Mouse (Mus musculus): ENCODE results near the gene Ptcd2. TPM values are rescaled to one million over a fixed set of nuclear protein-coding genes. Genes with fewer than 3 reads are reported as not detected.
A peak's percentile ranks its signal among the peaks of the same experiment; 100 is the strongest.
"Not testable (repeated sequence)": the region's sequence is repeated elsewhere in the genome, so short reads cannot be mapped to it uniquely, and the experiment has no call there.

The Ptcd2 gene
- total RNA-seq, 2 experiments from 2014 or later = 38.3 to 40.1 TPM

DNA sequence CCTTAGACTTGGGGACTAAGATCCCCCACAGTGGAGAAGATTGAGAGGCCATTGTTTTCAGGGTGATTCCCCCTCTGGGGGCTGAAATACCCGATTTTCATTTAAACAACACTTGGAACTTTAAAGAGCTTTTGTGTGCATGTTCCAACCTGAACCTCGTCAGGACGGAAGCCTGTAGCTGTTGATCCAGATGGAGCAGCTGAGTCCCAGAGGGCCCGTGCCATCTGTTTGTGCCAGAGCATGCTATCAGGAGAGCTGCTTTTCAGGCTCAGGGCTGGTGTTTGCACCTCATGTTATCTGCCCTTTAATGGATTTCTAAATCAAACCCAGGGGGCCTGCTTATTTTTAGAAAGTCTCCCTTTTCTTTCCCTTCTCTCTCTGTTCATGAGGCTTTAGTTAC, 19.4 kb upstream of the Ptcd2 start:
- intact Hi-C loops (cut with DNase I) = loop anchor here (10.0 kb wide), 1 partner anchor 391 kb away; no protein-coding TSS in a partner anchor
- no peak for DNase-seq (ENCODE audit: low spot score in 2 of 2)

DNA sequence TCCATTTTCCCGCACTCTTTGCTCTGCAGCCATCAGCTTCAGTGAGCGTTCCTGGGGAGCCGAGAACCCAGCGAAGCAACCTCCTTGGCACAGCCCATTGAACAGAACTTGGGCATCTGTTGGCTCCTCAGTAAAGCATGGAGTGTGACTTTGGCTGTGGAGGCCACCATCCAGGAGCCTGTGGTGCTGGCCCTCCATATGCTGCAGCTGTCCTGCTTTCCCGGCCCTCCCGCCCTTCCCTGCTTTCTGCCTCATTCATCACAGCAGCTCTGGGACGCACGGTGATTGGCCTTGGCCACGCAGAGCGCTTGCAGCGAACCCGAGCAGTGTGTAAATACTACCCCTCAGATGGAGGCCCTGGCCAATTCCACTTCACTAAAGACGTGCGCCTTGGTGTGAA, 14.4 kb upstream of the Ptcd2 start:
- intact Hi-C loops (cut with DNase I) = loop anchor here (10.0 kb wide), 2 partner anchors 156 to 656 kb away; partner anchors contain the start of genes Map1b and Mccc2
- DNase-seq (ENCODE audit: low spot score in 2 of 2) = no peak

DNA sequence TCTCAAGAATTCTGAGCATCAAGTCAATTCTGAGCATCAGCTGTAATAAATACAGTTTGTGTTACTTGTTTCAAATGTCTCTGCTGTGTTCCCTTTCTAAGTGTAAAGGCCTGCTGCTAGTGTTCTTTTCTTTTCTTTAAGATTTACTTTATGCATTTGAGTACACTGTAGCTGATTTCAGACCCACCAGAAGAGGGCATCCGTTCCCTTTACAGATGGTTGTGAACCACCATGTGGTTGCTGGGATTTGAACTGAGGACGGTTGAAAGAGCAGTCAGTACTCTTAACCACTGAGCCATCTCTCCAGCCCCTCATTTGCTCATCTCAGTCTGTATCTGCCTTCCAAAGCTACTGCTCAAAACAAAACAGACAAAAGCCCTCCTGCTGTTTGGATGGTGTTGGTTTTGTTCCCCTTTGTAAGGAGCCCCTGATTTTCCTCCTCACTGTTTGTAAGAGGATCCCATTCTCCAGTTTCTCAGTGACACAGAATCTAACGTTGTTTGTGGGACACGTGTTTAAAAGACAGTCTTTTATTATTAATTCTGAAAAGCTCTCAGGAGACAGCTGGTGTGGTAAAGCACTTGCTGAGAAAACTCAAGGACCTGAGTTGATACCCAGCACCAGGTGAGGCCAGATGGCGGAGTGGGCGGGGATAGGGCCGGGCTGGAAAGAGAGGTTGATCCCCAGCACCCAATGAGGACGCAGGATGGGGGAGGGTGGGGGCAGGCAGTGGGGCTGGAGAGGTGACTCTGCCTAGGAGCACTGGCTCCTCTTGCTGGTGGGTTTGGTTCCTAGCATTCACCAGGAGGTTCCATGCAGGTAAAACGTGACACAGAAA, 12.1 kb upstream of the Ptcd2 start:
- no peak for DNase-seq (ENCODE audit: low spot score in 2 of 2)
- intact Hi-C loops (cut with DNase I) = loop anchor here (10.0 kb wide), 2 partner anchors 158 to 658 kb away; partner anchors contain the start of genes Map1b and Mccc2

DNA sequence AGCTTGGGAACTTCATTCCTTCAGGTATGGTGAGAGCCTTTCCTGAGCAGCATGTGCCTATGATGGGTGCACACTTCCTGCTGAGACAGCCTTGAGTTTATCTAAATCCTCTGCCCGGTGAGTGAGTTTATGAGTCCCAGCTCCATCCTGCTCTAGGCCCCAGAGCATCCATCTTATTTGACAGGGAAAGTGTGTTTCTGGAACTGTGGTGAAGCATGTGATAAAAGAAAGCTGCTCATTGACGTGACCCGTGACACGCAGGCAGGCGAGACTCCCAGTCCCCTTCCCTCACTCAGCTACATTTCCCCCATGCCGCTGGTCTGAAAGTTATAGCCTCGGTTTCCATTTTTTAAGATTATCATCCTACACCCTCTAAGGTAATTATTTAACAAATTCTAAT, 11.4 kb upstream of the Ptcd2 start:
- intact Hi-C loops (cut with DNase I) = loop anchor here (10.0 kb wide), 2 partner anchors 159 to 659 kb away; partner anchors contain the start of genes Map1b and Mccc2
- no peak for DNase-seq (ENCODE audit: low spot score in 2 of 2)

DNA sequence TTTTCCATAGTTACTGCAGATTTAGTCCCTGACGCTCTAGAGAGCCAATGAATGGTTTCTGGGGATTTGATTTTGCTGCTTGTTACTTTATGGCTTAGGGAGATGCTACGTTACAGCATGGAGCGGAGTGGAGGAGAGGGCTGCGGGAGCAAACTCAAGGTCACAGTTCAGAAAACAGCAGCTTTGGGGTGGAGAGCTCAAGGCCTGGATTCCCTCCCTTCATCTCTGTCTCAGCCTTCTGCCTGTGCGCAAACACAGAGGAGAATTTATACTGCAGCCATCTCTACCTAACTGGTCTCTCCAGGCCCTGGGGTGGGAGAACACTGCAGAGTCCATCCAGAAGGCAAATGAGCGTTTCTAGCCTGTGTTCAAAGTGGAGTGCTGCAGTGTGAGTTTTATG, 10.6 kb upstream of the Ptcd2 start:
- no peak for DNase-seq (ENCODE audit: low spot score in 2 of 2)
- intact Hi-C loops (cut with DNase I) = loop anchor here (10.0 kb wide), 2 partner anchors 160 to 660 kb away; partner anchors contain the start of genes Map1b and Mccc2

DNA sequence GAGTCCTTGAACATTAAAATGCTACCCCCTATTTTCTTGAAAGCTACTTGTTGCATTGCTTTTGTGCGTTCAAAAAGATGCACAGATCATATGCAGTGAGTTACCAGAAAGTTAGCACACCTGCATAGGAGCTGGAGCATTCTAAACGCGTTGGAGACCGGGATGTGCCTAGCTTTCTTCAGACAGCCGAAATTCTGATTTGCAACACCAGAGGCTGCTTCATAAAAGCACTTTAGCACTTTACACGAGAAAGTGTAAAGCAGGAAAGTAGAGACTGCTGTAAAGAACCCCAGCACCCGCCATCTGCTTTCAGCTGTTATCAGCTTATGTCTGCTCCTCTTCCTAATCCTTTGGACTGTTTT, 9.0 kb upstream of the Ptcd2 start:
- intact Hi-C loops (cut with DNase I) = loop anchor here (2.0 to 10.0 kb wide), 3 partner anchors 161 to 661 kb away; partner anchors contain the start of genes Map1b and Mccc2
- DNase-seq (ENCODE audit: low spot score in 2 of 2) = no peak

DNA sequence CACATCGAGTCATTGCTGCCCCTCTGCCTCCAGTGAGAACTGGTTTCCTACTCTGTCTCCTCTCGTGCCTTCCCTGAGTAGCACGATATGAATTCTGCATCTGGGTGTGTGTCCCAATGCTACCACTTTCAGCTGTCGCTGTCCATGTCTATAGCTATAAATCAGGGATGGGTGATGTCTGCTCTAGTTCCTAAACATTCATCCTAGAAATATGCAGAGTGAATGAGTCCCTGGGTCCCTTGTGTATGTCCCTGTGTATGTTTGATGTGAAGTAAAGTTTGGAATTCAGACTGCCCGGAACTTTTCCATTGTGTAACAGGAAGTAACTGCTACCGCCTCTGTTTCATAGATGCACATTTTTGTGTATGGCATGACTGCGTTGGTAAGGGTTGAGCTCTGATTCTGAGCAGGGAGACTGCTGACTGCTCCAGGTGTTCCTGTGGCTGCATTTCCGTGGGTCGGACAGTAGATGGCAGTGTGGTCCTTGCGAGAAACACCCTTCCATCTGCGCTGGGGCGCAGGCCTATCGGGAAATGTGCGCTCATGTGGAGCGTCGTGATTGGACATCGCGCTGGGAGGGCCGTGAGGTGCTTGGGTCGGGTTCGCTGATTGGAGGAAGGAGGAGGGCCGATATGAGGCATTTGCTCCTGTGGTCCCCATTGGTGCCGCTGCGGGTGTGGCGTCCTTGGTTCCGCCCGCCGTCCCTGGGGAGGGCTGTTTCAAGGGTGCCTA, 8.4 kb upstream of the Ptcd2 start:
- peak; percentile 97 to 98 for DNase-seq (ENCODE audit: low spot score in 2 of 2)
- intact Hi-C loops (cut with DNase I) = loop anchor here (2.0 to 10.0 kb wide), 3 partner anchors 162 to 662 kb away; partner anchors contain the start of genes Map1b and Mccc2

DNA sequence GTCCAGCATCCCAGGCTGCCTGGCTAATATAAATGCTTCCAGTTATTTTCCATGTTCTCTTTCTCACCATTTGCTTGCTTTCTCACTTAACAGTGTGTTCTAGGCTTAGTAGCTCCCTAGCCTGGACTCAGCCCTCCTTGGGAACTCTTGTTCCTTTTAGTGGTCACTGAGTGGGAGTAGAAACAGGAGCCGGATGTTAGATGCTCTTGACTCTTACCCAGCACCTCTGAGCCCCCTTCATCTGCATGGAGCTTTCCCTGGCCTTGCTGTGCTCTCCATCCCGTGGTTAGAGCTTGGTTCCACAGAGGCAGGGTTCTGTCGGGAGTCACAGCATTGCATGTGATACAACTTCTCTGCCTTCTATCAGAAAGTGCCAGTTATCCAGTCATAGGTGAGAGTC, 7.1 kb upstream of the Ptcd2 start:
- no peak for DNase-seq (ENCODE audit: low spot score in 2 of 2)
- intact Hi-C loops (cut with DNase I) = loop anchor here (10.0 kb wide), 2 partner anchors 163 to 663 kb away; partner anchors contain the start of genes Map1b and Mccc2

DNA sequence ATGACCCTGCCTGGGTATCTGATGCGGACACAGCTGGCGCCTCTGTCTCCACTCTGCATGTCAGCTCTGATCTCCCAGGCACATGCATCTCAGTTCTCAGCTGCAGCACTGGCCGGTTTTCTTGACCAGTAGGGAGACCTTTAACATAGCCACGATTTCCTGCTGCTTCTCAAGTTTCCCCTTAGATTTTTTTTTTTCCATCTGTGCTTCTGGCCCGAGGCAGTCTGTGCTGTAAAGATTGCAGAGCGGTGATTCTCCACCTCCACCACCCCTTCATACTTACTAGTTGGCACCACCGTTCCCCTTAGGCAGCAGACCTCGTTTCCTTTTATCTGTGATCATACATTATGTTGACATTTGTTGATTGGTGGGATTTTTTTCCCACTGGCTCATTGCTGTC, 6.7 kb upstream of the Ptcd2 start:
- DNase-seq (ENCODE audit: low spot score in 2 of 2) = no peak
- intact Hi-C loops (cut with DNase I) = loop anchor here (10.0 kb wide), 2 partner anchors 164 to 664 kb away; partner anchors contain the start of genes Map1b and Mccc2

DNA sequence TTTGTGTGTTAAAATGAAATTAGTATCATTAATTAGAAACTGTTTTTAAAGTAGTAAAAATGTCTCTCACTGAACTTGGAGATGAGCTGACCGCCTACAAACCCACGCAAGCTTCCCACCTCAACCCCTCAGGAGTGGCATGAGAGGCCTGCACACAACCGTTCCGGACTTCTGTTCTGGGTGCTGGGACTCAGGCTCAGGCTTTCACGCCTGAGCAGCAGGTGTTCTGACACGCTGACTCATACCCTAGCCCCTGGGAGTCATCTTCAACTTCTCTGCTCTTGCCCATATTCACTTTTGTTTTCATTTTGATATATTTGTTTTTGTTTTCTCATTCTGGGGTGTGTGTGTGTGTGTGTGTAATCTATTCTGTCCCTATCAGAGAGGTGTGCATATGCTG, 5.5 kb upstream of the Ptcd2 start:
- intact Hi-C loops (cut with DNase I) = loop anchor here (10.0 kb wide), 2 partner anchors 165 to 665 kb away; partner anchors contain the start of genes Map1b and Mccc2

DNA sequence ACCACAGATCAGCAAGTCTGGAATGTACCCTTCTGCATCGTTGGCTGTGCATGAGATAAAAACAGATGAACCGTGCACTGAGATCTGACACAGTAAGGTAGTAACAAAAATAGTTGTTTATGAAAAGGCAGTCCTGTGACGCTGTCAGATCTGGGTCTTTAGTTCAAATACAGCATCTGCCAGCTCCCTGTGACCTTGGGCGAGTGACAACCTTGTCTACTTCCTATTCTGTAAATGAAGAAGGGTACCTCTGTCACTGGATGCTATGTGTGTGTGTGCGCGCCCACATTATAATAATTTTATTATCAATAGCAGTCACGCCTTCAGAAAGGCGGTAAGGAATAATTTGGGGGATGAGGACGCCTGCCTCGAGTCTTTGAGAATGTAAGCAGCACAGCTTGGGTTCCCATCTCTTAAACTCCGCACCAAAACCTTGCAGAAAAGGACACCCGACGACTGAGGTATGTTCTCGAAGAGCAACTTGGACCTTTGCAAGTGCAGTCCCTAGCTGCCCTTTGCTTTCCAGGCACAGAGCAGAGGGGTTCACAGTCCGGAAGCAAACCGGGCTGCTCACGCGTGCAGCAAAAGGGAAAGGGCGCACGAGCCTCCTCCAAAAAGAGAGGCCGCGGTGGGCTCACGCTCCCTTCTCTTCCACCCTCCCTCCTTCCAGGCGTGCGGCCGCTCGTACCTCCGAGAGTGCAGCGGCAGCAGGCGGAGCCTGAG, 468 bp downstream of the Ptcd2 start:
- no peak for DNase-seq (ENCODE audit: low spot score in 2 of 2)
- intact Hi-C loops (cut with DNase I) = no loop called here

More for the DNA sequence above, 5.5 kb upstream of the Ptcd2 start:
- no peak for DNase-seq (ENCODE audit: low spot score in 2 of 2)

DNA sequence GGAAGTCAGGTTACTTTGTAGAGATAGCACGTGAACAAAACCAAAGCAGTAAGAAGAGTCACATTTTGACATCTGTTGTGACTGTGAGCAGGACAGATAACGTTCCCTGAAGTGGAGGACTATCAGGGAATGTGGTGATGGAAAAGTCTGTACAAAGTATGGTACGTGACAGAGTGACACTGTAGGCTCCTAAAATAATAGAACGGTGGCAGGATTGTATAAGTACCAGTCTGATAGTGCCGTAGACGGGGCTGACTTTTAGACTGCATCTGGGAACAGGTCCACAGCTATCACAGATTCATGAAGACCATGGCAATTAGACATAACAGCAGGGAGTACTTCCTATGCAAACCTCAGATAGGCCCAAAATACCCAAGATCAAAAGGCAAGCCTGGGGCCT, 3.0 kb downstream of the Ptcd2 start:
- intact Hi-C loops (cut with DNase I) = no loop called here
- DNase-seq (ENCODE audit: low spot score in 2 of 2) = no peak

DNA sequence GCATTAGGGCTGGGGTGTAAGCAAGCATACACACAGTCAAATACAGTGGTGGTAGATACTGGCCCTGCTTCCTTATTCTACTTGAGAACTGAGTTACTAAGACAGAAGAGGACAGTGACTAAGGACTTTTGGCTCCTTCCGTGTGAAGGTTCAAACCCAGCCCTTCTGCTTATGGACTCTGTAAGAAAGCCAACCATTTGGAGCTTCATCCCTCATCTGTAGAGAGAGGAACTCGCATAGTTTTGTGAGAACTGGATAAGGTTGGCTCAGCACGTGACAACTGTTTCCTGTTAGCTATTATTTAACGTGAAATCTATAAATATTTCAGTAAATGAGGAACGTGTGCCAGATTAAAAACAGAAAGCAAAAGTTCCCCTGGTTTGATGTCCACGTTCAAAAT, 7.0 kb downstream of the Ptcd2 start:
- no peak for DNase-seq (ENCODE audit: low spot score in 2 of 2)
- intact Hi-C loops (cut with DNase I) = no loop called here

DNA sequence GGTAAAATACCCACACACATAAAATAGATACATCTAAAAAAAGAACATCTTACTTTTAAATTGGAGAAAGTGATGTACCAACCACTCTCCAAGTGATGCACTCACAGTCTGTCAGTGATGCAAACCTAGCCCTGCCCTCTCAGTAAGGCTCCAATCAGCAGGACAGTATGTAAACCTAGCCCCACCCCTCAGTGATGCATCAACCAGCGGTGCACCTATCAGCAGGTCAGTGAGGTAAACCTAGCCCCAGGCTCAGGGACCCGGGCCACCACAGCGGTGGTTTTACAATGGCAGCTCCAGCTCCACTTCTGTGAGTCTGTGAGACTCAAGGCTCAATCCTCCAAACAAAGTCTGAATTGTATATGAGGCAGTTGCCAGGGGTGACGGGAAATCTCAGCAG, 13.2 kb downstream of the Ptcd2 start:
- intact Hi-C loops (cut with DNase I) = no loop called here
- no peak for DNase-seq (ENCODE audit: low spot score in 2 of 2)

DNA sequence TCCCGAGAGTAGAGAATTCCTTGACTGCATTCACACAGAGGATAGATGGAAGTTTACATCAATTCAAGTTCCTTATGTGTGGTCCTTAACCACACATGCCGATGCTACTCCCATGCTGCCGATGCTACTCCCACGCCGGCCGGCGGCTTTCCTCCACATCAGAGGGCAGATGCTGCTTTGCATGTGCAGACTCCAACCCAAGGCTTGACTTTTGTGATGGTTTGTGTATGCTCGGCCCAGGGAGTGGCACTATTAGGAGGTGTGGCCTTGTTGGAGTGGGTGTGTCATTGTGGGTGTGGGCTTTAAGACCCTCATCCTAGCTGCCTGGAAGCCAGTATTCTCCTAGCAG, 20.2 kb downstream of the Ptcd2 start:
- intact Hi-C loops (cut with DNase I) = loop anchor here (10.0 kb wide), 1 partner anchor 460 kb away; no protein-coding TSS in a partner anchor
- not testable (repeated sequence) for DNase-seq (ENCODE audit: low spot score in 2 of 2)

DNA sequence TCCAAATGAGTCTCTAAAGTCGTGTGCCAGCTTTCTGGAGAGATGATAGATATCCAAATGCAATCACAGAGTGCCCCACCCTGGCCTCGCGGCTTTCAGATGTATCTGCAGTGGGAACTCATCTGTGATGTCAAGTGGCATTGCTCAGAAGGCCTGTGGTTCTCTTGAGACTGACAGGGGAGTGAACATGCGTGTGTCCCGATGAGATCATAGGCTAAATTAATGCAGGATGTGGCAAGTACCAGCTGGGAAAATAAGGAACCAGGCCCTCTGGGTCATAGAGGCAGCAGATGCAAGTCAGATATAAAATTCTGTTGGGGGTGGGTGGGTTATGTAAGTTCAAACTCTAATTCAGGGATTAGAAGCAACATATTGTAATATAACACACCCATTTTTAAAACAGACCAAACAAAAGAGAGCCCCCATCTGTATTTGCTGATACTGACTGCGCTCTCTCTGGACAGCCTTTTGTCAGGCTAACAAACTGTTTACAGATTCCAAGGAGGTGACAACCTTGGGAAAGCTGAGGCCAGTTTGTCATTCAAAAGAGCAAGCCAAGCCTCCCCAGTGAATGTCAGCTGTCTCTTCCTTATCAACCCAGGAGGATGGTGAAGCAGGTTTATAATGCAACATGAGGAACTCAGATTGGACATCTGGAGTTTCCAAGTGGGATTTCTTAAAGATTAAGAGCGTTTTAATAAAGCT, 20.7 kb downstream of the Ptcd2 start:
- intact Hi-C loops (cut with DNase I) = loop anchor here (10.0 kb wide), 1 partner anchor 459 kb away; no protein-coding TSS in a partner anchor
- DNase-seq (ENCODE audit: low spot score in 2 of 2) = peak in 1 of 2 experiments; percentile 28

DNA sequence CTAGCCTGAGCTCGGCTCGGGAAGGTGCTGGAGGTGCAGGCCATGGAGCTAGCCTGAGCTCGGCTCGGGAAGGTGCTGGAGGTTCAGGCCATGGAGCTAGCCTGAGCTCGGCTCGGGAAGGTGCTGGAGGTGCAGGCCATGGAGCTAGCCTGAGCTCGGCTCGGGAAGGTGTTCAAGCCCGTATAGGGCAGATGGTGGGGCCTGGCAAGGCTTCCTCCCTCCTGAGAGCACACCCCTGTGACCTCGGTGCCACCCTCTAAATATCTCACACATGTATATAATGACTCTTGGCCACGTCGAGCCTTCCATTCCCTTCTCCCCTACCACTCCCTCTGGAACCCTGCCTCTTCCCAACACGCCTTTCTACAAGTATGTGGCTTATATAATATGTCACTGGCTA, 21.6 kb downstream of the Ptcd2 start:
- DNase-seq (ENCODE audit: low spot score in 2 of 2) = not testable (repeated sequence)
- intact Hi-C loops (cut with DNase I) = loop anchor here (10.0 kb wide), 1 partner anchor 458 kb away; no protein-coding TSS in a partner anchor

DNA sequence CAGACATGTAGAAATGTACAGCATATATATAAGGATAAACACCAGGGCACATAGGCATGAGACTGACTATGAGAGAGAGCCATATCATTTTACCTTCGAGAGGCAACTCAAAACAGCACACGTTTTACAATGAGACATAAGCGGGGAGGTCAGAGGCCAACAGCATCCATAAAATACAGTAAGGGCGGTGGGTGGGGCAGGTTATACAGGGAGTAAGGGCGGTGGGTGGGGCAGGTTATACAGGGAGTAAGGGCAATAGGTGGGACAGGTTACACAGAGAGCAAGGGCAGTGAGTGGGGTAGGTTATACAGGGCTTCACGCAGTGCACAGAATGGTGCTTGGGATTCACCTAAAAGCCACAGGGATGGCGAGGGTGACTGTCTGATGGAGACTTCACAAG, 24.1 kb downstream of the Ptcd2 start:
- DNase-seq (ENCODE audit: low spot score in 2 of 2) = no peak
- intact Hi-C loops (cut with DNase I) = loop anchor here (10.0 kb wide), 1 partner anchor 456 kb away; no protein-coding TSS in a partner anchor
